Mouse (Mus musculus) heart, adult 2 months (tissue): ENCODE measurements around the gene Klc4. TPM values are rescaled to one million over a fixed set of nuclear protein-coding genes. Genes with fewer than 3 reads are reported as not detected.

Source experiments
- DNase-seq, 2 experiments: peaks; one replicate each; pipeline ENCODE4 v3.0.0; 2021
- H3K27ac ChIP-seq: fragments of 200-600 bp; 2 replicates; pipeline ENCODE4 v1.8.1; 2022
- H3K27me3 ChIP-seq: fragments of 200-500 bp; 2 replicates; pipeline ENCODE4 v1.6.1; 2012; ENCODE audit warnings: mild to moderate bottlenecking, low read length, inconsistent platforms, mixed read lengths; ENCODE audit not compliant: control insufficient read depth, insufficient read depth
- H3K36me3 ChIP-seq: fragments of 200-500 bp; 2 replicates; pipeline ENCODE4 v1.6.1; 2012; ENCODE audit warnings: low read length, inconsistent platforms; ENCODE audit not compliant: control insufficient read depth, insufficient read depth
- H3K4me1 ChIP-seq: fragments of 200-500 bp; 2 replicates; pipeline ENCODE4 v1.6.1; 2011; ENCODE audit warnings: low read length; ENCODE audit not compliant: control insufficient read depth, insufficient read depth
- H3K4me3 ChIP-seq: fragments of 200-600 bp; 2 replicates; pipeline ENCODE4 v1.8.1; 2022
- H3K79me2 ChIP-seq: fragments of 200-500 bp; replicated peaks from 2 replicates; pipeline ENCODE4 v1.6.1; 2012; ENCODE audit warnings: mild to moderate bottlenecking, inconsistent platforms, low read length, moderate library complexity, mixed read lengths; ENCODE audit not compliant: control insufficient read depth, insufficient read depth
- H3K9ac ChIP-seq: fragments of 200-500 bp; 2 replicates; pipeline ENCODE4 v1.6.1; 2012; ENCODE audit warnings: low read depth, mild to moderate bottlenecking, control low read depth, inconsistent platforms, low read length, mixed read lengths
- CTCF ChIP-seq: fragments of 200-600 bp; IDR thresholded peaks from 2 replicates; pipeline ENCODE4 v1.8.1; 2022; ENCODE audit warnings: antibody characterized with exemption, mild to moderate bottlenecking, moderate library complexity
- EP300 ChIP-seq: fragments of 200-500 bp; IDR thresholded peaks from 2 replicates; pipeline ENCODE4 v1.6.1; 2011; ENCODE audit warnings: low read depth, low read length, control low read depth; ENCODE audit not compliant: insufficient read depth
- POLR2A ChIP-seq: fragments of 200-500 bp; IDR thresholded peaks from 2 replicates; pipeline ENCODE4 v1.6.1; 2011; ENCODE audit warnings: mild to moderate bottlenecking, low read depth, low read length, control low read depth; ENCODE audit not compliant: insufficient read depth
- WGBS: fragments of 180-500 bp; shearing (Covaris S2); methylation state at CpG from one replicate; pipeline ENCODE4 v1.1.7; 2018; 5-methylcytosine and 5-hydroxymethylcytosine counted together
- intact Hi-C: fragments of 180-260 bp; cut with DNase I; formaldehyde crosslinking; loops from one replicate; pipeline ENCODE4 v1.15.1; 2025
- polyA plus RNA-seq: library from polyadenylated mRNA; depleted of rRNA; stranded (reverse); fragments of >200 nt; gene quantifications from 2 replicates; pipeline ENCODE4 v1.2.3, GENCODE M21; 2012; rRNA removed
- total RNA-seq, 2 experiments: library from RNA; stranded (reverse); gene quantifications; 2 replicates each; pipeline ENCODE4 v1.2.3; 2021

Klc4 gene
- total and polyA plus RNA-seq, 3 experiments, result 20.9 to 25.7 (median 23.5) TPM

DNA sequence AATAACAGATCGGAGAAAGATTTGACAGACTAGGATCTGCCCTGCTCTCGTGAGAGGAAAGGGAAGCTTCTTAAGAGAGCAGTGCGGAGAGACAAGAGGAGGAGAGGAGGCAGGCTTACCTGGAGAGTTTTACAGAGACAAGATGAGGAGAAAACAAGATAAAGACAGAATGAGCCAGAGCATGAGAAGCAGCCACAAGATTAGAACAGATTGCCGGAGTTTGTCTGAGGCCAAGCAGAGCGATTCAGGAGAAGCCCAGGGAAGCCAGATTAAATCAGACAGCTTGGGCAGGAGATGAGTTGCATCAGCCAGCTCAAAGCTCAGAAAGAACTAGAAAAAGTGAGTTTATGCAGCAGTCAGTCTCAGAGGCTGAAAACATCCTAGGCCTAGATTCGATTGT, 56.9 kb downstream of the Klc4 start:
- DNase-seq, result no peak

GRCm38 (mm10) chr17:46588173-46588572, 57.6 kb downstream of the Klc4 start:
- intact Hi-C loops, result no loop called here
- TF ChIP-seq EP300 (no peak), POLR2A (no peak), CTCF (no peak)

More for the DNA sequence above, 56.9 kb downstream of the Klc4 start:
- TF ChIP-seq EP300 (no peak), POLR2A (no peak), CTCF (no peak)
- Histone ChIP-seq H3K4me1 (no peaks in the 10 kb centered on the region), H3K27me3 (no peaks in the 10 kb centered on the region), H3K79me2 (no peaks in the 10 kb centered on the region), H3K27ac (no peak overlapping the region), H3K36me3 (no peaks in the 10 kb centered on the region), H3K4me3 (no peak overlapping the region), H3K9ac (no peak overlapping the region)
- intact Hi-C loops, result loop anchor here (1.0 kb wide), 1 partner anchor 64 kb away; no protein-coding TSS in a partner anchor
- 95% methylated on average over 6 of the region's 6 CpGs for WGBS

DNA sequence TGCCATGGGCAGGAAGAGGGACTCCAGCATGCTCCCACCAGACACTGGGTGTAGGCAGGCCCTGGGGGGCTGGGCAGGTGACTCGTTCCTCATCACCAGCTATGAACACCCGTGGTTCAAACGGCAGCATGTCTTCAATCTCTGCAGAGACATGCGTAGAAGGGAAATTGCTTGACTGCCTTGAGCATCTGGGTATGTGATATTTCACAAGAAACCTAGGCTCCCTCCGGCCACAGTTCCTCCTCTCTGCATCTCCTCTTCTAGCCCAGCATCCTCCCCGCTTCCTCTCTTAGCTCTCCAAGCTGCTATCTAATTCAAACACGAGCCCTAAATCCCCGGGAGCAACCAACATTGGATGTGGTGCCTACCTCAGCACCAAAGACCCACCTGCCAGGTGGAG, 59.5 kb downstream of the Klc4 start:
- H3K27me3 ChIP-seq, result no peaks in the 10 kb centered on the region
- H3K36me3 ChIP-seq, result no peaks in the 10 kb centered on the region
- H3K4me1 ChIP-seq, result no peaks in the 10 kb centered on the region
- no peak for DNase-seq
- TF ChIP-seq CTCF, result no peak
- no peak for TF ChIP-seq POLR2A
- no peak for TF ChIP-seq EP300
- no peak overlapping the region for H3K4me3 ChIP-seq
- H3K27ac ChIP-seq, result no peak overlapping the region
- H3K79me2 ChIP-seq, result no peaks in the 10 kb centered on the region
- intact Hi-C loops, result no loop called here
- 80% methylated on average over 8 of the region's 8 CpGs for WGBS
- no peak overlapping the region for H3K9ac ChIP-seq

More at GRCm38 (mm10) chr17:46588173-46588572, 57.6 kb downstream of the Klc4 start:
- no peaks in the 10 kb centered on the region for H3K4me1 ChIP-seq
- H3K27ac ChIP-seq, result no peak overlapping the region
- no peaks in the 10 kb centered on the region for H3K27me3 ChIP-seq
- H3K4me3 ChIP-seq, result no peak overlapping the region
- no peaks in the 10 kb centered on the region for H3K79me2 ChIP-seq
- WGBS, result 75% methylated on average over 9 of the region's 9 CpGs
- no peak overlapping the region for H3K9ac ChIP-seq
- no peak for DNase-seq
- H3K36me3 ChIP-seq, result no peaks in the 10 kb centered on the region

Other genes with a start within 250 kb of the Klc4 start
- under 1 TPM; 0.76 to 0.82 TPM for gene Crip3, start 217.1 kb downstream of the Klc4 start, total RNA-seq
- gene Crip3, start 217.1 kb downstream of the Klc4 start, polyA plus RNA-seq, result 3.5 and 3.8 TPM in 2 replicates
- gene Slc22a7, start 207.6 kb downstream of the Klc4 start, total RNA-seq, result not detected
- 0.38 TPM in 1 of 2 replicates, not detected in the other for gene Slc22a7, start 207.6 kb downstream of the Klc4 start, polyA plus RNA-seq
- under 1 TPM; 0.16 to 0.23 TPM for gene Ttbk1, start 158.3 kb downstream of the Klc4 start, total RNA-seq
- gene Ttbk1, start 158.3 kb downstream of the Klc4 start, polyA plus RNA-seq, result 0.21 and 0.23 TPM in 2 replicates
- gene Dnph1, start 149.3 kb downstream of the Klc4 start, total RNA-seq, result 1 to 10 TPM; 1.8 to 1.9 TPM
- gene Dnph1, start 149.3 kb downstream of the Klc4 start, polyA plus RNA-seq, result 0.80 and 0.97 TPM in 2 replicates
- gene Cul9, start 99.6 kb downstream of the Klc4 start, total RNA-seq, result 10 to 100 TPM; 21.6 to 21.9 TPM
- 20.1 and 22.7 TPM in 2 replicates for gene Cul9, start 99.6 kb downstream of the Klc4 start, polyA plus RNA-seq
- gene Srf, start 89.8 kb downstream of the Klc4 start, total RNA-seq, result 100 to 1,000 TPM in 1 of 2 experiments, 10 to 100 TPM in 1; 91.5 to 106 TPM
- gene Srf, start 89.8 kb downstream of the Klc4 start, polyA plus RNA-seq, result 223 and 227 TPM in 2 replicates
- 1 to 10 TPM; 2.6 TPM for gene Ptk7, start 16.5 kb downstream of the Klc4 start, total RNA-seq
- 2.8 and 3.1 TPM in 2 replicates for gene Ptk7, start 16.5 kb downstream of the Klc4 start, polyA plus RNA-seq
- 100 to 1,000 TPM; 112 to 132 TPM for gene Mrpl2, start 207 bp upstream of the Klc4 start, total RNA-seq
- gene Mrpl2, start 207 bp upstream of the Klc4 start, polyA plus RNA-seq, result 71.5 and 87.8 TPM in 2 replicates
- 10 to 100 TPM; 16.8 to 18.4 TPM for gene Cul7, start 4.3 kb upstream of the Klc4 start, total RNA-seq
- 23.4 and 24.7 TPM in 2 replicates for gene Cul7, start 4.3 kb upstream of the Klc4 start, polyA plus RNA-seq
- gene Rrp36, start 28.3 kb upstream of the Klc4 start, total RNA-seq, result 10 to 100 TPM; 10.7 to 11.3 TPM
- gene Rrp36, start 28.3 kb upstream of the Klc4 start, polyA plus RNA-seq, result 19.4 and 24.3 TPM in 2 replicates
- gene Mea1, start 32.8 kb upstream of the Klc4 start, total RNA-seq, result 10 to 100 TPM; 45.4 to 50.3 TPM
- 35.3 and 37.8 TPM in 2 replicates for gene Mea1, start 32.8 kb upstream of the Klc4 start, polyA plus RNA-seq
- 10 to 100 TPM; 57.3 to 68.9 TPM for gene Klhdc3, start 34.9 kb upstream of the Klc4 start, total RNA-seq
- 91.8 and 105 TPM in 2 replicates for gene Klhdc3, start 34.9 kb upstream of the Klc4 start, polyA plus RNA-seq
- 10 to 100 TPM; 28.1 to 32.0 TPM for gene Ppp2r5d, start 59.1 kb upstream of the Klc4 start, total RNA-seq
- 30.8 and 40.6 TPM in 2 replicates for gene Ppp2r5d, start 59.1 kb upstream of the Klc4 start, polyA plus RNA-seq
- 10 to 100 TPM; 33.4 to 36.5 TPM for gene Pex6, start 65.4 kb upstream of the Klc4 start, total RNA-seq
- 33.7 and 34.1 TPM in 2 replicates for gene Pex6, start 65.4 kb upstream of the Klc4 start, polyA plus RNA-seq
- gene Gnmt, start 83.1 kb upstream of the Klc4 start, total RNA-seq, result 1 to 10 TPM; 2.8 to 4.4 TPM
- 3.3 and 5.1 TPM in 2 replicates for gene Gnmt, start 83.1 kb upstream of the Klc4 start, polyA plus RNA-seq
- gene Cnpy3, start 106.2 kb upstream of the Klc4 start, total RNA-seq, result 10 to 100 TPM; 19.8 to 21.5 TPM
- gene Cnpy3, start 106.2 kb upstream of the Klc4 start, polyA plus RNA-seq, result 19.7 and 20.7 TPM in 2 replicates
- not detected for gene Ptcra, start 117.7 kb upstream of the Klc4 start, total RNA-seq
- gene Ptcra, start 117.7 kb upstream of the Klc4 start, polyA plus RNA-seq, result 0.08 and 0.12 TPM in 2 replicates
- gene 2310039H08Rik, start 126.6 kb upstream of the Klc4 start, total RNA-seq, result 10 to 100 TPM; 22.6 to 30.4 TPM
- gene 2310039H08Rik, start 126.6 kb upstream of the Klc4 start, polyA plus RNA-seq, result 43.6 and 45.4 TPM in 2 replicates
- 10 to 100 TPM; 54.0 TPM for gene Rpl7l1, start 136.7 kb upstream of the Klc4 start, total RNA-seq
- 19.4 and 41.8 TPM in 2 replicates for gene Rpl7l1, start 136.7 kb upstream of the Klc4 start, polyA plus RNA-seq
- gene Bicral, start 212.5 kb upstream of the Klc4 start, total RNA-seq, result 10 to 100 TPM; 12.3 to 15.7 TPM
- 7.4 and 9.6 TPM in 2 replicates for gene Bicral, start 212.5 kb upstream of the Klc4 start, polyA plus RNA-seq
- gene Tbcc, start 244.7 kb upstream of the Klc4 start, total RNA-seq, result 10 to 100 TPM; 16.3 TPM
- 12.7 and 13.3 TPM in 2 replicates for gene Tbcc, start 244.7 kb upstream of the Klc4 start, polyA plus RNA-seq